Mouse (Mus musculus) liver, embryonic 14.5 days (tissue): ENCODE measurements around the gene Snapc3.

Experiments used
- CTCF ChIP-seq: IDR thresholded peaks from 2 replicates; pipeline ENCODE4 v1.5.1; 2016; ENCODE audit warnings: antibody characterized with exemption, low read depth, control low read depth
- EP300 ChIP-seq: IDR thresholded peaks from 2 replicates; pipeline ENCODE4 v1.6.1; 2016; ENCODE audit warnings: antibody characterized with exemption, low read depth

GRCm38 (mm10) chr4:83493112-83493511 is 75.6 kb downstream of the Snapc3 start:
- TF ChIP-seq EP300: no peak
- peak; percentile 14; the same call in 1 of the 2 replicates for TF ChIP-seq CTCF
